Mouse (Mus musculus): ENCODE measurements around the gene Zkscan8.
"Not testable (repeated sequence)": the region's sequence is repeated elsewhere in the genome, so short reads cannot be mapped to it uniquely, and the experiment has no call there.

Zkscan8 gene

GRCm38 (mm10) chr13:21530781-21531201, at the start of gene Zkscan8:
TSS of gene Zkscan8 (minus strand) at chr13:21531120.
- peak; percentile 24 for DNase-seq (ENCODE audit: low spot score)

GRCm38 (mm10) chr13:21559793-21560192, 28.9 kb upstream of the Zkscan8 start, which contains the start of gene Olfr1535:
TSS of gene Olfr1535 (minus strand) at chr13:21559893.
- DNase-seq (ENCODE audit: low spot score) = no peak

GRCm38 (mm10) chr13:21550416-21551110, 19.6 kb upstream of the Zkscan8 start:
- DNase-seq (ENCODE audit: low spot score) = no peak

GRCm38 (mm10) chr13:21549487-21549886, 18.6 kb upstream of the Zkscan8 start:
- DNase-seq (ENCODE audit: low spot score) = no peak

GRCm38 (mm10) chr13:21542708-21543107, 11.8 kb upstream of the Zkscan8 start, which contains the start of gene Olfr1366:
TSS of gene Olfr1366 (minus strand) at chr13:21542808.
- DNase-seq (ENCODE audit: low spot score) = no peak

GRCm38 (mm10) chr13:21530136-21530535, 784 bp downstream of the Zkscan8 start:
- no peak for DNase-seq (ENCODE audit: low spot score)

GRCm38 (mm10) chr13:21506221-21506649, 24.7 kb downstream of the Zkscan8 start:
- peak; percentile 16 for DNase-seq (ENCODE audit: low spot score)

- no peak for DNase-seq (ENCODE audit: low spot score)
These were observed 28.6 kb downstream of the Zkscan8 start for GRCm38 (mm10) chr13:21502296-21502695.

GRCm38 (mm10) chr13:21501182-21501581, 29.7 kb downstream of the Zkscan8 start, which contains the start of gene Gm11273:
TSS of gene Gm11273 (minus strand) at chr13:21501418.
- DNase-seq (ENCODE audit: low spot score) = not testable (repeated sequence)

- no peak for DNase-seq (ENCODE audit: low spot score)
These were observed 35.8 kb downstream of the Zkscan8 start, which contains the start of gene AK157302 for GRCm38 (mm10) chr13:21495080-21495479. TSS of gene AK157302 (plus strand) at chr13:21495223.

- no peak for DNase-seq (ENCODE audit: low spot score)
These were observed 38.1 kb downstream of the Zkscan8 start for GRCm38 (mm10) chr13:21492847-21493246.

- DNase-seq (ENCODE audit: low spot score) = no peak
These were observed 44.0 kb downstream of the Zkscan8 start for GRCm38 (mm10) chr13:21486881-21487280.

GRCm38 (mm10) chr13:21478759-21479670, 51.9 kb downstream of the Zkscan8 start, which contains the start of the genes Zkscan4 and Gm10065:
TSS of gene Zkscan4 (plus strand) at chr13:21478907.
TSS of gene Gm10065 (minus strand) at chr13:21479441.
- DNase-seq (ENCODE audit: low spot score) = not testable (repeated sequence)

GRCm38 (mm10) chr13:21472427-21472826, 58.5 kb downstream of the Zkscan8 start:
- no peak for DNase-seq (ENCODE audit: low spot score)

GRCm38 (mm10) chr13:21469097-21469496, 61.8 kb downstream of the Zkscan8 start:
- no peak for DNase-seq (ENCODE audit: low spot score)

GRCm38 (mm10) chr13:21468061-21469019, 62.6 kb downstream of the Zkscan8 start, which contains the start of gene Nkapl:
TSS of gene Nkapl (minus strand) at chr13:21468509.
- peak; percentile 32 for DNase-seq (ENCODE audit: low spot score)

GRCm38 (mm10) chr13:21467336-21467735, 63.6 kb downstream of the Zkscan8 start:
- DNase-seq (ENCODE audit: low spot score) = no peak
